Mouse (Mus musculus) lung, postnatal 25 days (tissue): ENCODE data around the gene Itga10.
"Not testable (repeated sequence)": the region's sequence is repeated elsewhere in the genome, so short reads cannot be mapped to it uniquely, and the experiment has no call there.

Experiments used
- DNase-seq: peaks from one replicate; pipeline ENCODE4 v3.0.0; 2022; ENCODE audit warnings: low spot score

Itga10 gene

DNA sequence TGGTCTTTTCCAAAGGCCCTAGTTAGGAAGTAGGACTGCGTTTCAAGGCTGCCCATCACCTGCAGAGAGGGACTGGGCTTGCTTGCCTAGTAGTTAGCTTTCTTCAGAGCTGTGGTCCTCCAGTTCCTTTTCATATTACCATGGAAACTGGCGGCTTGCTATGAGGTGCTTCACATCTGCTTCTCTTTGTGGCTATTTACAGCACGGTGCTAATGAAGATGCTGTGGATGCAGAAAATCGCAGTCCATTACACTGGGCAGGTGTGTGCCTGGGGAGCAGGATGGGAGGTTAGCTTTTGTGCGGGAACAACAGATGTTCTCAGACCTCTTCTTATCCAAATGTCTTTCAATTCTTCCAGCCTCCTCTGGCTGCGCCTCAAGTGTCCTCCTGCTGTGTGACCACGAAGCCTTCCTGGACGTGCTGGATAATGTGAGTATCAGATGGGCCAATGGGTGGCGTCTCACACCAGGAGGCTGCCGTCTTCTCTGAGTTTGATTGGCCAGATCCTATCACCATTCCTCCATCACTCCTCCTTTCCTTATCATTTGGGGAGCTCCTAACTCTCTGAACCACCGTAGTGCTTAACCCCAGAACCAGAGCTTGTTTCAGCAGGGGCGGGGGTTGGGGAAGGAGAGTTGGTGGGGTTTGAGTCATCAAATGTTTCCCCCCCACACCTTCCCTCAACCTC is 35.0 kb downstream of the Itga10 start:
- no peak for DNase-seq

DNA sequence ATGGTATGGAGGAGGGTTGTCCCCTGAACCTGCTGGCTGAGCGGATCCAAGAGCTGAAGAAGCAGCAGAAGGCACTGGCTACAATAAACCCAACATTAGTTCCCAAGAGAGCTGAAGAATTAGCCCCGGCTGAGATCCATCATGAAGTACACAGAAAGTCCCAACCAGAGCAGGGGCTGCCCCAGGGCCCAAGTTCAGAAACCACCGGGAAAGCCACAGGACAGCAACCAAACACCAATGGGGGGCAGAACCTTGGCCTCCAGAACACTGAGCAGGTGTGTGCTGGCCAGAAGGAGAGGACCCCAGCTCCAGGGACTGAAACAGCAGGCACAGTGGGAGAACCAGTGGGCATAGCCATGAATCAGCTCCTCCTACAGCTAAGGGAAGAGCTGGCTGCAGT is 38.1 kb downstream of the Itga10 start:
- no peak for DNase-seq

DNA sequence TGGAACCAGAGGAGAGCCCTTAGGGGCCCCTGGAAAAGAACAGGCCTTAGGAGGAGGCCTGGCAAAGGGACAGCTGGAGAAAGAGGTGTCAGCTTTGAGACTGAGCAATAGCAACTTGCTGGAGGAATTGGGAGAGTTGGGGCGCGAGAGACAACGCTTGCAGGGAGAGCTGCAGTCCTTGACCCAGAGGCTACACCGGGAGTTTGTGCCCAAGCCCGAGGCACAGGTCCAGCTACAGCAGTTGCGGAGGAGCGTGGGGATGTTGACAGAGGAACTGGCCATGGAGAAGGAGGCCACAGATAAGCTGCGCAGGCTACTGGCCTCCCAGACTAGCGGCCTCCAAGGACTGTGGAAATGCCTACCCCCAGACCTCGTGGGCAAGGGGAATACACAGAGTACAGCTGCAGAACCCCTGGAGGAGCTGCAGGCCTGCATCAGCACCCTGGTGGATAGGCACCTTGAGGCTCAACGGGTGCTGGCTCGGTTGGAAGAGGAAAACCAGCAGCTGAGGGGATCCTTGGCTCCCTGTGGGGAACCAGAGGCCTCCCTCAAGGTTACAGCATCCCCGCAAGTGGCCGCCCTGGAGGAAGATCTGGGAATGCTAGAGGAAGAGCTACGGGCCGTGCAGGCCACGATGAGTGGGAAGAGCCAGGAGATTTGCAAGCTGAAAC is 38.9 kb downstream of the Itga10 start:
- DNase-seq = no peak

DNA sequence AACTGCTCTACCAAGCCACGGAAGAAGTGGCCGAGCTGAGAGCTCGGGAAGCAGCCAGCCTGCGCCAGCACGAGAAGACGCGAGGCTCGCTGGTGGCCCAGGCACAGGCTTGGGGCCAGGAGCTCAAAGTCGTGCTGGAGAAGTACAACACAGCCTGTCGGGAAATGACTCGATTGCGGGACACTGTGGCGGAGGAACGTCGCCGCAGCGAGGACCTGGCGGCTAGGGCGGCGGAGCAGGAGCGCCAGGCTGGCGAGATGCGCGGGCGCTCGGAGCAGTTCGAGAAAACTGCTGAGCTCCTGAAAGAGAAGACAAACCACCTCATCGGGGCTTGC is 39.4 kb downstream of the Itga10 start:
- no peak for DNase-seq

DNA sequence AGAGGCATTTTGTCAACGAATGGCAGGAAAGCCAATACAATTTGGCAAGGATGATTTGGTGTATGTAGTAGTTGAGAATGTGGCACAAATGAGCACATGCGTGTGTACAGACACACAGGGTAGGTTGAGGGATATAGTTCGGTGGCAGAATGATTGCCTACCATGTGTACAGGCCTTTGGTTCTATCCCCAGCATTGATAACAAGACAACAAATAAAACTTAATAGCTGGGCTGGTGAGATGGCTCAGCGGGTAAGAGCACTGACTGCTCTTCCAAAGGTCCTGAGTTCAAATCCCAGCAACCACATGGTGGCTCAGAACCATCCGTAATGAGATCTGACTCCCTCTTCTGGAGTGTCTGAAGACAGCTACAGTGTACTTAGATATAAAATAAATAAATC is 40.7 kb downstream of the Itga10 start:
- not testable (repeated sequence) for DNase-seq

DNA sequence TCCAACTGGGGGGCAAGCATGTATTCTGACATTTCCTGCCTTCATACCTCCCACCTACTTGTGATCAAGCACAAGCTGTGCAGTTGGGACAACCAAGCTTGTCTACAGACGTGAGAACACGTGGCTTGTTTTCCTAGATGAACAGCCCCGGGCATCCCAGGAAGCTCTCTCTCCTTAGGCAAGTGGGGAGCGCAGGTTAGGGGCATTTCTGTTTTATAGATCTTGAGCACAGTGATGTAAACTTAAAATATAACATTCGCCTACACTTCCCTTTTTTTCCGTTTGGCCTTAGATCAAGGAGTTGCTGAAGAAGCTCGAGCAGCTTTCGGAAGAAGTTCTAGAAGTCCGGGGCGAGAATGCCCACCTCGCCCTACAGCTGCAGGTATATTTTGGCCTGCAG is 43.5 kb downstream of the Itga10 start:
- no peak for DNase-seq

DNA sequence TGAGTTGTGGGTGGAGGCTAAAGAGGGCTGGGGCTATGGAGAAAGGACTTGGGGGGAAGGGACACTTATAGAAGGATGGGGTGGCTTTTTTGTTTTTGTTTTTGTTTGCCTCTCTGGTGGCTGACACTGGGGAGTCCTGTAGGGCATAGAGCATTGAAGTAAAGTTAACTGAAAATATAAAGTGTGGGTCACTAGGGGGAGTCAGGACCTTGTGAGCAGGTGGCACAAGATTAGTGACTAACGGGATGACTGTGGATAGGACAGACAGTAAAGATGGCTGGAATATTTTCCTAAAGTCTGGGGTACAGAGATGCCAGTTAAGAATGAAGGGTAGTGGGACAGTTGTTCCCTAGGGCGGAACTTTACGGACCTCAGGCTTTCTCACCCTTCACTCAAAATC is 44.9 kb downstream of the Itga10 start:
- no peak for DNase-seq

DNA sequence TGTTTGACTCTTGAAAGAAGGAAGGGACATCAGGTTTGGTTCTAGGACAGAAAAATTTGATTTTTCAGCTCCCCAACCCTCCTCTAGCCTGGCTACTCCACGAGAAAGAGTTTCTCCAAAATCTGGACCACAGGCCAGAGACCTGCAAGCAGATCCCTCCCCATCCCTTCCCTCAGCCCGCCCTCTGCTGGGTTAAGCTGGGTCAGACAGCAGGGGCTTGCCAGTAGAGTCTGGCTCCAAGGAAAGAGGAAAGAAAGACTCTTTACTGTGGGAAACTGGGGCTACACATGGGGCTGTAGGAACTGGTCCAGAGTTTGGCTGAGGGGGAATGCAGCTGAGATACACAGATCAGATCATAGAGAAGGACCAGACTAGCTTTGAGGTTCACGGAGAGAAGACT is 47.1 kb downstream of the Itga10 start:
- DNase-seq = no peak

DNA sequence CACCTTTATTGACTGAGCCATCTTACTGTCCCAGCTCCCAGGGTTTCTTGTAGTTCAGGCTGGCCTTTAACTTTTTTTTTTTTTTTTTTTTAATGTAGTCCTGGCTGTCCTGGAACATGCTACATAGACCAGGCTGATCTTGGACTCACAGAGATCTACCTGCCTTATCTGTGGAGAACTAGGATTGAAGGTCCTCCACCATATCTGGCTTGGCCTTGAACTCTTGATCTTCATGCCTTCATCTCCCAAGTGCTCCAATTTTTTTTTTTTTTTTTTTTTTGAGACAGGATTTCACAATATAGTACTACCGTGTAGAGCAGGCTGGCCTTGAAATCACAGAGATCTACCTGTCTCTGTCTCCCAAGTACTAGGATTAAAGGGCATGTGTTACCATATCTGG is 48.2 kb downstream of the Itga10 start:
- no peak for DNase-seq

DNA sequence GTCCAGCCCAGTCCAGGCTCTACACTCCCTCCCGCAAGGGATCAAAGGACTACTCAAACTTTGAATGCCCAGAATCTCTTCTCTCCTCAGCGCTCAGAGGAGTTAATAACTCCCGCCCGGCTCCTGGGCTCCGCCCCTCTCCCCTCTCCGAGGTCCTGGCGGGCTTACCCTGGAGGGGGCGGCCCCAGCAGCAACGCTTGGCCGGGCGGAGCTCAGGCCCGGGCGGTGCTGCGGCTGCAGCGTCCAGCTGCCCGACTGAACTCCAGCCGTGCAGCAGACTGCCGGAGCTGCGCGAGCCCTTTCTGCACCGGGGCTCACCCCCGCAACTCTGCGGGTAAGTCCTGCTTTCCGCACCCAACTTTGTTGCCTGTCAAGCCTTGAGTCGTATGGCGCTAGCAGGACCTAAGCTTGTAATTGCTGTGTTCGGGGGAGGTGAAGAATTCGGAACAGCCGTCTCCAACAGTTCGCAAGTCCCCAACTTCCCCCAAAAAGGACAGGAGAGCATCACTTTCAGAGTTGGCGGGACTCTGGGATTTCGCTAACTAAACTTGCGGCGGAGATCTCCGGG is 50.9 kb downstream of the Itga10 start, which contains the start of gene Pias3:
Pias3 (plus strand) TSS at position 187 of the 568 bp plus-strand sequence.
- DNase-seq = peak; percentile 89

DNA sequence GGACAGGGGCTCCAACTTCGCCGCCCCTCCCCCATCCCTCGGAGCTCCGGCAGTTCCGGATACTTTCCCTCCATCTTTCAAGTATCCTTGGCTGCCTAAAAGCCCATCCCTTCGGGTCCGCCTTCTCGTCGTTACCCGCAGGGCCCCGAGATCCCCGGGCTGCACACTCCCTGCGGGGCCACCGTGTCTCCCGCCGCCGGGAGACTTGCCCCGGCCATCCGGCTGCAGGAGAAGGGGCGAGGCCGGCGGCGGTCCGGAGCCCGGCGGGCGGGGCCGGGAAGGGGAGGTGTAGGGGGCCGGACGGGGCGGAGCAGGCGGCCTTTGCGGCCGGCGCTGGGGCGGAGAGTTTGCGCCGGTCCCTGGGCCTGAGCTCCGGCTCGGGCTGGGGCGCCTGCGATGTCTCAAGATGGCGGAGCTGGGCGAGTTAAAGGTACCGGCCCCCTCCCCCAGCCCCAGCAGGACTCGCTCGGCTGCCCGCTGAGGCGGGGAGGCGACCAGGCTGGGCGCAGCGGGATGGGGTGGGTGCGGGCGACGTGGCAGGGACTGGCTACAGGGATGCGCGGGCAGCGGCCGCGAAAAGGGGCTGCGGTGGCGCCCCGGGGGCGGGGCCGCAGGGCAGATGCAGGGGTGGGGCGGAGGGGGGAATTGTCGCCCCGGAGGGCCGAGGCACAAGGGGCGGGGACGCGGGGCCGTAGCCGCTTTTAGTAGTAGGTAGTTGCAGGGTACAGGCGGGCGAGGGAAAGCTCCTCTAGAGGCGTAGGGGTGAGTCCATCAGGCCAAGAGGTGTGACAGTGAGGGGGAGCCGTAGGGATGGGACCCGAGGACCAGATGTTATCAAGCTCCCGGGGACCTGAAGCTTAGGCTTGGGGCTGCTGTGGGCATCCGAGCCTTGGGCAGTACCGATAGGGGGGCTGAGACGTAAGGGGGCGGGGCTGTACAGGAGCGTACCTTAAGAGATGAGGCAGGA is 51.7 kb downstream of the Itga10 start:
- DNase-seq = peak; percentile 92

DNA sequence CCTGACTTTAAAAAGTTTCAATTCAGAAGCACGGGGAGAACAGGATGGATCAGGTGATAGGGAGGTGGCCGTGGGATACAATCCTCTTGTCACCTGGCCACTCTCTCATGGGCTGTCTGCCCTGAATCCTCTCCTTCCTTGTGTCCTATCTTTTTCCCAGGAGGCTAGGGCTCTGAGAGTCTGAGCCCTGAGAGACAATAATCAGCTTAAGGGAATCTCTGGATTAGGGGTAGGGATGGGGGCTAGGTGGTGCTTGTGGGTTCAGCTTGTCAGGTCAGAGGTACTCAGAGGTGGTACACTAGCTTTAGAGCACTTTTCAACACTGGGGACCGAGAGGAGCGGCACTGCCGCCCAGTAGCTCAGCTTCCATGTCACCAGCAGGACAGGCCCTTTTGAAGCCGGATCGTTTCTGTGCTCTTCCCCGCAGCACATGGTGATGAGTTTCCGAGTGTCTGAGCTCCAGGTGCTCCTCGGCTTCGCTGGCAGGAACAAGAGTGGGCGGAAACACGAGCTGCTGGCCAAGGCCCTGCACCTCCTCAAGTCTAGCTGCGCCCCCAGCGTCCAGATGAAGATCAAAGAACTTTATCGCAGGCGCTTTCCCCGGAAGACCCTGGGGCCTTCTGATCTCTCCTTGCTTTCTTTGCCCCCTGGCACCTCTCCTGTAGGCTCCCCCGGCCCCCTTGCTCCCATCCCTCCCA is 53.8 kb downstream of the Itga10 start:
- DNase-seq = no peak

DNA sequence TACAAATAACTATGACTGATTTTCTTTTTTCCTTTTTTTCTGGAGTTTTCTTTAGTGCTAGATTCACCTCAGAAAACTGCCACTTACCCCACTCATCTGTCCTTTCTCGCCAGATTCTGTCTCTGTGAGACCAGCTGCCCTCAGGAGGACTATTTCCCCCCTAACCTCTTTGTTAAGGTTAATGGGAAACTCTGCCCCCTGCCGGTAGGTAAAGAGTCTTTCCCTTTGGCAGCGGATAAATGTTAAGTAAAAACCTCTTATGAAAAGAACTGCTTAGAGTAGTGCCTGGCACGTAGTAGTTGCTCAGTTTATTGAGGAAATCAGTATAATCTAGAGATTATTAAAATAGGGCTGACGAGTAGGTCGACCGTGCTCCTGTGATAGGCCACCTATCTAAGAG is 55.0 kb downstream of the Itga10 start:
- no peak for DNase-seq

DNA sequence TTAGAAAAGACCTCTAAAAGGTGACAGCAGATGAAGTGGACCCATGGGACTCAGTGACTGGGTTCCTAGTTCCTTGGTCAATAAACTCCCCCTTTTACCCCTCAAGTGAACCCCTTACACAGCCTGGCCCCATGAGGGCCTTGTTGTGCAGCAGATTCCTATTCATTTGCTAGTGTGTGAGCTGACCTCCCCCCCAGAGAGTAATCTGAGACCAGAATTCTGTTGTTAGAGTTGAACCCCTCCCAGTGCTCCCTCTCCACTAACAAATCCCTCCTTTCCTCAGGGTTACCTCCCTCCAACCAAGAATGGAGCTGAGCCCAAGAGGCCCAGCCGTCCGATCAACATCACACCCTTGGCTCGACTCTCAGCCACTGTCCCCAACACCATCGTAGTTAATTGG is 55.6 kb downstream of the Itga10 start:
- no peak for DNase-seq

DNA sequence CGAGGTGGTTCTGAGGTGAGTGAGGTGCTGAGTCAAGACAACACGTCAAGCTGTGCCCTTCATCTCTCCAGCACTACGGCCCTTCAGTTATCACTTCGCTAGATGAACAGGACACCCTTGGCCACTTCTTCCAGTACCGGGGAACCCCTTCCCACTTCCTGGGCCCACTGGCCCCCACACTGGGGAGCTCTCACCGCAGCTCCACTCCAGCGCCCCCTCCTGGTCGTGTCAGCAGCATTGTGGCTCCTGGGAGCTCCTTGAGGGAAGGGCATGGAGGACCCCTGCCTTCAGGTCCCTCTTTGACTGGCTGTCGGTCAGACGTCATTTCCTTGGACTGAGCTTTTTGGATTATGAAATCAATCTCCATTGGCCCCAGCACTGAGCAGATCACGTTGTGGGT is 59.4 kb downstream of the Itga10 start:
- no peak for DNase-seq

DNA sequence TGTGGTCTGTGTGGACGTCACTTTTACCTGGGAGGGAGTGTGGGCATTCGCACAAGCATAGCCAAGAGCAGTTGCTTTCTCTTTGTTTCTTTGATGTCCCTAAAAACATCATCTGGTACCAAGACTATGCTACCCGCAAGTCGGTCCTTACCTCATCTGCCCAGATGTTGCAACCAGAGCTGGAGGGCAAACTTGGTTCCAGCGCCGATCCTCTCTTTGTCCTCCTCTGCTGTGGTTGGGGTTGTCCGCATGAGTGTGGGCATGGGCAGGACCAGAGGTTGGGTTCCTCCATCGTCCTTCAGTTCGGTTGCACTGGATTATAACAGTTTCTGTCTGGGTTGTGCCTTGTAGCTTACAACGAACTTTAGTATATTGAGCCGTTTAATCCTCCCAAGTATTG is 60.8 kb downstream of the Itga10 start:
- DNase-seq = no peak

DNA sequence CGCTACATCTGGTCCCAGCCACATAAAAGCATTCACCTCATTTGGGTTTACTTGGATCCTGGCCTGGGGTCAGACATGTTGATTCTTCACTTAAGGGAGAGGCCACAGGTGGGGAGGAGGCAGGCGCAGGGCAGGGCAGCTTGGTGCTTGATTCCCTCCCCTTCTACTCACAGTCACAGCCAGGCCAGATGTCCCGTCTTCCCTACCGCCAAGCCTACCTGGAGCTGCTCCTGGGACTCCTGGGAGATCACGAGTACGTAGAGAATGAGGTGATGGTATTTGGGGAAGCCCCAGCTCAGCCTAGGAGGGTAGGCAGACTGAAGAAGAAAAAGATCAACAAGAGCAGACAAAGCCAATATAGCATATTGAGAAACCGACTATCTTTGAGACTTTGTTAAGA is 61.6 kb downstream of the Itga10 start:
- DNase-seq = no peak

DNA sequence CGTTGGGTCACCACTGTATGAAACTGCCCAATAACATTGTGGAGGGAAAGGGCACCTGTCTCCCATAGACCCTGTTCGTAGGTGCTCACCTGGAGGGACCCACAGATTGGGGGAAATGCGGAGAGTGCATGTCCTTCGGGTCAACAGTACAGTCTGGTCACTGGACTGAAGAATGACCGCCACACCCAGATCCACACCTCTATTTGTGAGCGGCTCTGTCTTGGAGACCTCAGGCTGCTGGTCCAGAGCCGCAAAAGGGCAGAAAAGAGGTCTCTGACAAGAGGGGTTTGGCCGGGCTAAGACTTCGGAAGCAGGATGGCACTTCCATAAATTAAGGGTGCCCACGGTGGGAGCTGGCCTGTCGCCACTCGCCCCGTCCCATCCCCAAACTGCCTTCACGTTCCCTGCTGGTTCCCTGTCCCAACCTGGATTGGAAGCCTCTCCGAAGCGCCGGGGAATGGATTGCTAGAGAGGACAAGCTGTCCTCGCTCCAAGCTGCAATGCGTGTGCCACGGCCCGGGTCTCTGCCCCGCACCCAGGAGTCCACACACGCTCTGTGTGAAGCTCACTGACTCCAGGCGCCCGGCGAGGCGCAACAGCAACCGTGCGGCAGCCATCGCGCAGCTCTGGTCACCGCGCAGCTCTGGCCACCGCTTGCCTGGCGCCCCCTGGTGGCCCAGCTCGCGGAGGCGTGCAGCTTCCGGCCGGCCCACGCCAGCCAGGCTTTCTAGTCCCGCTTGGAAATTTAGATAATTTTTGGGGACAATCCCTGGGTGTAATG is 62.7 kb downstream of the Itga10 start, which contains the start of gene Nudt17:
Nudt17 (minus strand) TSS at position 660 of the 781 bp plus-strand sequence.
- peak; percentile 80 for DNase-seq

DNA sequence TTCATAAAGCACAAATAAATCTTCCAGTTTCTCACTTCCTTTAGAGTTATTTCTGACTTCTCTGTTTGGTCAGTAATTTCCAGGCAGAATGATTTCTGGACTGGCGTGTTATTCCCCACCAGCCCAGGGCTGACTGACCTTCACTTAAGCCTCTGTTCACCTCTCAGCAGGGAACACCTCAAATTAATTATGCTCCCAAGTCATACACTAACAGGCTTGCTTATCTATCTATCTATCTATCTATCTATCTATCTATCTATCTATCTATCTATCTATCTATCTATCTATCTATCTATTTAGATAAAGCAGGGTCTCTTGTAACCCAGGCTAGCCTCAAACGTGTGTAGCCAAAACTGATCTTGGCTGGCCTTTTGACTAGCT is 63.3 kb downstream of the Itga10 start:
- no peak for DNase-seq
